Mouse (Mus musculus) mesoderm, embryonic 11.5 days (tissue): ENCODE results near the gene Notch1.

Source experiments
- DNase-seq: peaks from one replicate; pipeline ENCODE4 v3.0.0-alpha.2; 2012; ENCODE audit warnings: low read depth, low spot score

The Notch1 gene

GRCm38 (mm10) chr2:26408515-26409356 is 107.7 kb downstream of the Notch1 start, which contains the start of gene Inpp5e:
Inpp5e (minus strand) TSS chr2:26409203.
- peak; percentile 96 for DNase-seq
